Mouse (Mus musculus) hematopoietic stem cell, adult 5-6 weeks (primary cell): Measurements from ENCODE around the gene Anapc13. TPM values are rescaled to one million over a fixed set of nuclear protein-coding genes. Genes with fewer than 3 reads are reported as not detected.

Experiments used
- ATAC-seq, 2 experiments: fragments of 125-278 bp in 1 of 2; replicated peaks in 1 of 2; 2 replicates each; pipeline ENCODE4 v1.8.0; 2016 to 2017; ENCODE audit warnings: inconsistent platforms in 2 of 2, mild to moderate bottlenecking in 2 of 2, moderate number of reproducible peaks in 2 of 2, low read depth in 1 of 2, moderate TSS enrichment in 1 of 2; ENCODE audit not compliant: low FRiP score in 2 of 2, poor library complexity in 2 of 2, severe bottlenecking in 2 of 2, insufficient read depth in 1 of 2, low TSS enrichment in 1 of 2
- total RNA-seq: library from RNA; stranded (forward); fragments of 172-1452, 232-1000 nt; gene quantifications from 2 replicates; pipeline ENCODE4 v1.2.3, GENCODE M21; 2017

Anapc13 gene
- total RNA-seq, 1 experiment from 2014 or later = 51.2 TPM

DNA sequence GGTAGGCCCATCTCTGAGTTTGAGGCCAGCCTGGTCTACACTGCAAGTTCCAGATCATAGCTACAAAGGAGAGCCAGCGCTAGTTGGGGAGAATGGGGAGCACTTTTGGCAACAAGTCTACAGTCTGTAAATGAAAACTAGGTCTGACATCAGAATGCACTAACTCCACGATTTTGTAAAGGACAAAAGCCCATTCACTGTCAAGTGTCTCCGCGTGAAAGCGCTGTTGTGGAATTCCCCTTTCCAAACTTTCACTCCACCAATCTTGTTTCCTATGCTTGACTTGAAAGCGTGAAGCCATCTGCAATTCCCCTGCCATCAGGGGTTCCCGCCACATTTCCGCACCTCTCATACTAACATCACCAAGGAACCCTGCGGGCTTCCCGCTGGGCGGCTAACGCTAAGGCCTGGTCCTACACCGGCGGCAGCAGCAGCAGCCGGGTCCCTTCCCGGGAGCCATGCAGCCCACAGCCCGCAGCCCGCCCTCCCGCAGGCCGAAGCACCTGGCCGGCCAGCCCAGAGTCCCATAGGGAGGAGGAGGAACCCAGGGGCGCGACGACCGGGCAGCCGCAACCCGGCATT is 604 bp upstream of the Anapc13 start:
- peak; percentile 1 to 12; a peak in 3 of 4 replicates for ATAC-seq

GRCm38 (mm10) chr9:102626839-102627225 is 736 bp downstream of the Anapc13 start:
- ATAC-seq = no peak

DNA sequence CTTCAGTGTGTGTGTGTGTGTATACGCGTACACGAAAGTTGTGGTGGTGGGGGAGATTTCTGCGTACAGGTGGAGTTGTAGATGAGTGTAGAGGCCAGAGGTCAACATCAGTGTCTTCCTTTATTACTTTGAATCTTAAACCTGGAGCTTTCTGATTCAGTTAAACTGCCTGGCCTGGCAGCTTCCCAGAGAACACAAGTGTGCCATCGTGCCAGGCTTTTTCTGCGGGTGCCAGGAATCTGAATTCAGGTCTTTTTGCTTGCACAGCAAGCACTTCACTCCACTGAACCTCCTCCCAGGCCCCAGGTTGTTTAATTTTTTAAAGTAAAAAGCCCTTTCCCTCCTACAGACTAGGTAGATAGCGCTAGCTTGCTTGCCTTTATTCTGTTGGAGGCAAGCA is 1.3 kb downstream of the Anapc13 start:
- ATAC-seq = no peak

DNA sequence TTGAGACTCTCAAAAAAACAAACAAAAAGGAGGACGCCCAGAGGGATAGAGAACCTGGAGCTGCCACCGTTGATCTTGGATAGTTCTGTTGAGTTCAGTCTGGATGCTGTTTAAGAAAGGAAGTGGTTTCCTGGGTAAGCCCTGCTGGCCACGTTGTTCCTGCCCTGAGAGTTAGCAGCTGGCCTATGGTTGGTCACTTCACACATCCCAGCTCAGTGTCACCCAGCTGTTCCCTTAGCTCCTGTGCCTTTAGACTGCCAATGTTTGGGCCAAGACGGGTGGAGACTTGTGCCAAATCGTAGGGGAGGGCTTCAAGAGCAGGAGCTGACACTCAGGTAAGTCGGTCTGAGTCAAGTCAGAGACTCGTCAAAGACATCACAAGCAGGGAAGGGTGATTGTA is 3.0 kb downstream of the Anapc13 start:
- no peak for ATAC-seq

- no peak for ATAC-seq
Measured at GRCm38 (mm10) chr9:102631589-102632147, 5.6 kb downstream of the Anapc13 start.

- no peak for ATAC-seq
Measured at GRCm38 (mm10) chr9:102632173-102632572, 6.1 kb downstream of the Anapc13 start.

GRCm38 (mm10) chr9:102632923-102633537 is 6.9 kb downstream of the Anapc13 start:
- peak; percentile 65 to 87; a peak in 3 of 4 replicates for ATAC-seq

- no peak for ATAC-seq
Measured at GRCm38 (mm10) chr9:102634453-102634852, 8.4 kb downstream of the Anapc13 start.

- ATAC-seq = peak; percentile 60 to 68; a peak in 3 of 4 replicates
Measured at GRCm38 (mm10) chr9:102636553-102636952, 10.5 kb downstream of the Anapc13 start.

GRCm38 (mm10) chr9:102637115-102637514 is 11.0 kb downstream of the Anapc13 start:
- ATAC-seq = no peak

DNA sequence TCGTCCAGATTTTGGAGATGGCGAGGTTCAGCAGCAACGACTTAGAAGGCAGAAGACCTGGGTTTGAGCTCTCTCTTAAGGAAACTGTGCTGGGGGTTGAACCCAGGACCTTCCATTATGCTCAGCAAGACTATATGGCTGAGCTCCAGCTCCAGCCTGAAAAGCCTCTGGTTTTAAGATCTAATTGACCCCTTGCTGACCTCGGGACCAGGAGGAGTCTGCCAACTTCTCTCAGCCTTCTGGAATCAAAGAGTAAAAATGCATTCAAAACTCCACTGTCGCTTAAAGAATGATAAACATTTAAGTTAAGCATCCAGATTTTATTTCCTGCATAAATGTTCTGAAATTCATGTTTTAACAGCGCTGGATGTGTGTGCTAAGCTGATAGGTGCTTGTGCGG is 12.9 kb downstream of the Anapc13 start:
- ATAC-seq = no peak

DNA sequence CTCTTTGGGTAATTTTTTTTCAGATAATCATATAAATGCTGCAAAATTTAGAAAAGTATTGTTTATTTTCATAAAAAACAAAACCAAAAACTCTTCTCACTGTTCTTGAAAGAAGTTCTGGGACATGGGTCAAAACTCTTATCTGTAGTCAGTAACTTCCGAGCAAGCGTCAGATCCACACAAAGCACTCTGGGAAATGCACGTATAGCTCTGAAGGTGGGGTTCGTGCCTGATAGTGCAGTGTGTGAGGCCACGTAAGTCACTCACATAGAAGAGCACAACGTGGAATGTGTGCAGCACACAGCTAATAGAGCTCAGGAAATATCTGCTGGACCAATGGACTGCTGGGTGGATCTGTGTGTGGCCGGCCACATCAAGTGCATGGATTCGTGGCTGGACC is 13.4 kb downstream of the Anapc13 start:
- no peak for ATAC-seq

- ATAC-seq = no peak
Measured at GRCm38 (mm10) chr9:102641531-102641930, 15.4 kb downstream of the Anapc13 start.

GRCm38 (mm10) chr9:102643071-102643485 is 17.0 kb downstream of the Anapc13 start:
- no peak for ATAC-seq

GRCm38 (mm10) chr9:102643486-102644101 is 17.5 kb downstream of the Anapc13 start:
- ATAC-seq = no peak

DNA sequence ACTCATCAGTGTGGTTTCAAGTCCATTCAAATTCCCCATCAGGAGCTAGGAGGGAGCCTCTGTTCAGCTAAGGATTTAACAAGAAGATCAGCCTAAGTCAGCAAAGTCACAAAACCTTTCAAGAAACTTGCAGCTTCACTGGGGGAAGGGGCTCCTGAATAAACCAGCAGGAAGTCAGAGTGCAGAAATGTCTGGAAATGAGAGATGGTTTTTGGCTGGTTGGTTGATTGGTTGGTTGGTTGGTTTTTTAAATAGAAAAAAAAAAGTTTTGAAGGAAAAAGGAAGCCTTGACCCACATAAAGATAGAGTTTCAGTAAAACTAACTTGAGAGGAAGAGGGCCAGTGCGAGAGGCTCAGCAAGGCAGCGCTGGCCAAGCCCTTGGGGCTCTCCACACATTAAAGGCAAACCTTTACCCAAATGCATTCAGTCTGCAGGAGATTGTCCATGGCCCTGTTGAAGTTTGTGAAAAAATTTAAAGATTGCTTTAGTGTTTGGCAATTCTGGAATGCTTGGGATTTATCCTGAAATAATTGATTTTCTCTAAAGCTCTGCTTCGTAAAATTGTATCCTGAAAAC is 19.1 kb downstream of the Anapc13 start:
- no peak for ATAC-seq

GRCm38 (mm10) chr9:102647010-102647409 is 20.9 kb downstream of the Anapc13 start:
- ATAC-seq = no peak

GRCm38 (mm10) chr9:102649917-102650527 is 23.9 kb downstream of the Anapc13 start:
- no peak for ATAC-seq
